Mouse (Mus musculus) cortical plate, adult 2 months (tissue): ENCODE data around the gene Dlx2.

ENCODE experiments used
- CTCF ChIP-seq: fragments of 200-500 bp; IDR thresholded peaks from 2 replicates; pipeline ENCODE4 v1.5.1; 2011; ENCODE audit warnings: mild to moderate bottlenecking, control low read depth, low read length; ENCODE audit not compliant: insufficient read depth; ENCODE audit errors: extremely low read depth
- POLR2A ChIP-seq: fragments of 200-500 bp; IDR thresholded peaks from 2 replicates; pipeline ENCODE4 v1.6.1; 2011; ENCODE audit warnings: mild to moderate bottlenecking, low read length, control low read depth; ENCODE audit not compliant: insufficient read depth; ENCODE audit errors: extremely low read depth

DNA sequence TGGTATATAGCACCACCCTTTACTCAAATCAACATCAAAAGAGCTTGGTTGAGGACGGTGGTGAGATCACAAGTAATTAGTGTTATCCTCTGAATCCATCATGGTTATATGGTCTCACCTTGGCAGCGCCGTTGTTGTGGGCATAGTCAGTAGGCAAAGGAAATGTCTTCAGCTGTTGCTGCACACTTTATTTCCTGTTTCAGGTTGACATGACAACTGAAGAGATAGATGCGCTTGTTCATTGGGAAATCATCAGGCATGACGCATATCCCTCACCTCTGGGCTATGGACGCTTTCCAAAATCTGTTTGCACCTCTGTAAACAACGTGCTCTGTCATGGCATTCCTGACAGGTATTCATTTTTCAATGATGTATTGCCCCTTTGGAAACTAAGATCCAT, 35.3 kb downstream of the Dlx2 start:
- no peak for TF ChIP-seq CTCF
- no peak for TF ChIP-seq POLR2A
